Mouse (Mus musculus): Measurements from ENCODE around the gene Bmpr1b. TPM values are rescaled to one million over a fixed set of nuclear protein-coding genes. Genes with fewer than 3 reads are reported as not detected.

Bmpr1b gene
- polyA plus RNA-seq, 1 experiment: 6.4 TPM

- peaks cover 2% of the 10 kb centered on the region; the same call in 1 of the 2 replicates for H3K4me1 ChIP-seq (ENCODE audit: control insufficient read depth, insufficient read depth, low read length)
- H3K27me3 ChIP-seq (ENCODE audit: control insufficient read depth, insufficient read depth, low read length): no peaks in the 10 kb centered on the region
- WGBS: 48% methylated on average over 5 of the region's 5 CpGs
- no peak overlapping the region for H3K4me3 ChIP-seq (replicated peaks; ENCODE audit: insufficient read depth, low read depth, low read length)
- DNase-seq: peak; percentile 33 to 36
- TF ChIP-seq CTCF (IDR thresholded peaks at IDR 0.05; ENCODE audit: borderline replicate concordance, insufficient read depth, low read depth, low read length) (no peak), POLR2A (IDR thresholded peaks at IDR 0.05; ENCODE audit: borderline replicate concordance, insufficient read depth, low read length) (no peak)
- H3K27ac ChIP-seq (ENCODE audit: insufficient read depth, low read length): no peak overlapping the region
Observed at GRCm38 (mm10) chr3:141828301-141828700, 340.9 kb downstream of the Bmpr1b start.

GRCm38 (mm10) chr3:141819331-141819941, 349.8 kb downstream of the Bmpr1b start:
- 0 out of 2 replicates have a peak, but pooled peaks cover 7% of the 10 kb centered on the region for H3K4me1 ChIP-seq (ENCODE audit: control insufficient read depth, insufficient read depth, low read length)
- 41% methylated on average over 13 of the region's 13 CpGs for WGBS
- no peak overlapping the region for H3K27ac ChIP-seq (ENCODE audit: insufficient read depth, low read length)
- no peak overlapping the region for H3K4me3 ChIP-seq (replicated peaks; ENCODE audit: insufficient read depth, low read depth, low read length)
- peak; percentile 28 to 30 for DNase-seq
- TF ChIP-seq CTCF (IDR thresholded peaks at IDR 0.05; ENCODE audit: borderline replicate concordance, insufficient read depth, low read depth, low read length) (no peak), POLR2A (IDR thresholded peaks at IDR 0.05; ENCODE audit: borderline replicate concordance, insufficient read depth, low read length) (no peak)
- no peaks in the 10 kb centered on the region for H3K27me3 ChIP-seq (ENCODE audit: control insufficient read depth, insufficient read depth, low read length)

GRCm38 (mm10) chr3:141818615-141819312, 350.5 kb downstream of the Bmpr1b start:
- DNase-seq: no peak
- Histone ChIP-seq H3K27me3 (ENCODE audit: control insufficient read depth, insufficient read depth, low read length) (no peaks in the 10 kb centered on the region), H3K4me3 (replicated peaks; ENCODE audit: insufficient read depth, low read depth, low read length) (no peak overlapping the region), H3K27ac (ENCODE audit: insufficient read depth, low read length) (no peak overlapping the region), H3K4me1 (ENCODE audit: control insufficient read depth, insufficient read depth, low read length) (0 out of 2 replicates have a peak, but pooled peaks cover 7% of the 10 kb centered on the region)
- WGBS: 53% methylated on average over 3 of the region's 3 CpGs
- TF ChIP-seq POLR2A (IDR thresholded peaks at IDR 0.05; ENCODE audit: borderline replicate concordance, insufficient read depth, low read length) (no peak), CTCF (IDR thresholded peaks at IDR 0.05; ENCODE audit: borderline replicate concordance, insufficient read depth, low read depth, low read length) (no peak)

- WGBS: 71% methylated on average over 1 of the region's 1 CpGs
- DNase-seq: no peak
- no peak for TF ChIP-seq POLR2A (IDR thresholded peaks at IDR 0.05; ENCODE audit: borderline replicate concordance, insufficient read depth, low read length)
- TF ChIP-seq CTCF (IDR thresholded peaks at IDR 0.05; ENCODE audit: borderline replicate concordance, insufficient read depth, low read depth, low read length): no peak
- H3K27ac ChIP-seq (ENCODE audit: insufficient read depth, low read length): no peak overlapping the region
- peaks cover 17% of the 10 kb centered on the region for H3K4me1 ChIP-seq (ENCODE audit: control insufficient read depth, insufficient read depth, low read length)
- no peak overlapping the region for H3K4me3 ChIP-seq (replicated peaks; ENCODE audit: insufficient read depth, low read depth, low read length)
- no peaks in the 10 kb centered on the region for H3K27me3 ChIP-seq (ENCODE audit: control insufficient read depth, insufficient read depth, low read length)
Observed at GRCm38 (mm10) chr3:141814776-141815175, 354.4 kb downstream of the Bmpr1b start.

GRCm38 (mm10) chr3:141811348-141811747, 357.9 kb downstream of the Bmpr1b start:
- 43% methylated on average over 2 of the region's 2 CpGs for WGBS
- no peak for DNase-seq
- H3K27ac ChIP-seq (ENCODE audit: insufficient read depth, low read length): no peak overlapping the region
- no peaks in the 10 kb centered on the region for H3K27me3 ChIP-seq (ENCODE audit: control insufficient read depth, insufficient read depth, low read length)
- peaks cover 10% of the 10 kb centered on the region for H3K4me1 ChIP-seq (ENCODE audit: control insufficient read depth, insufficient read depth, low read length)
- TF ChIP-seq POLR2A (IDR thresholded peaks at IDR 0.05; ENCODE audit: borderline replicate concordance, insufficient read depth, low read length) (no peak), CTCF (IDR thresholded peaks at IDR 0.05; ENCODE audit: borderline replicate concordance, insufficient read depth, low read depth, low read length) (no peak)
- H3K4me3 ChIP-seq (replicated peaks; ENCODE audit: insufficient read depth, low read depth, low read length): no peak overlapping the region

GRCm38 (mm10) chr3:141810944-141811343, 358.3 kb downstream of the Bmpr1b start:
- Histone ChIP-seq H3K27ac (ENCODE audit: insufficient read depth, low read length) (no peak overlapping the region), H3K27me3 (ENCODE audit: control insufficient read depth, insufficient read depth, low read length) (no peaks in the 10 kb centered on the region), H3K4me1 (ENCODE audit: control insufficient read depth, insufficient read depth, low read length) (peaks cover 10% of the 10 kb centered on the region), H3K4me3 (replicated peaks; ENCODE audit: insufficient read depth, low read depth, low read length) (no peak overlapping the region)
- peak; percentile 71 to 82 for DNase-seq
- WGBS: 8% methylated on average over 7 of the region's 7 CpGs
- TF ChIP-seq POLR2A (IDR thresholded peaks at IDR 0.05; ENCODE audit: borderline replicate concordance, insufficient read depth, low read length) (no peak), CTCF (IDR thresholded peaks at IDR 0.05; ENCODE audit: borderline replicate concordance, insufficient read depth, low read depth, low read length) (no peak)

GRCm38 (mm10) chr3:141809581-141809980, 359.6 kb downstream of the Bmpr1b start:
- Histone ChIP-seq H3K4me3 (replicated peaks; ENCODE audit: insufficient read depth, low read depth, low read length) (no peak overlapping the region), H3K27me3 (ENCODE audit: control insufficient read depth, insufficient read depth, low read length) (no peaks in the 10 kb centered on the region), H3K4me1 (ENCODE audit: control insufficient read depth, insufficient read depth, low read length) (peaks cover 10% of the 10 kb centered on the region), H3K27ac (ENCODE audit: insufficient read depth, low read length) (no peak overlapping the region)
- DNase-seq: peak; percentile 53 to 76
- TF ChIP-seq POLR2A (IDR thresholded peaks at IDR 0.05; ENCODE audit: borderline replicate concordance, insufficient read depth, low read length): no peak
- no peak for TF ChIP-seq CTCF (IDR thresholded peaks at IDR 0.05; ENCODE audit: borderline replicate concordance, insufficient read depth, low read depth, low read length)
- WGBS: 13% methylated on average over 3 of the region's 3 CpGs

GRCm38 (mm10) chr3:141804133-141804532, 365.1 kb downstream of the Bmpr1b start:
- Histone ChIP-seq H3K4me1 (ENCODE audit: control insufficient read depth, insufficient read depth, low read length) (no peaks in the 10 kb centered on the region), H3K4me3 (replicated peaks; ENCODE audit: insufficient read depth, low read depth, low read length) (no peak overlapping the region), H3K27ac (ENCODE audit: insufficient read depth, low read length) (no peak overlapping the region), H3K27me3 (ENCODE audit: control insufficient read depth, insufficient read depth, low read length) (no peaks in the 10 kb centered on the region)
- 95% methylated on average over 5 of the region's 5 CpGs for WGBS
- DNase-seq: no peak
- TF ChIP-seq CTCF (IDR thresholded peaks at IDR 0.05; ENCODE audit: borderline replicate concordance, insufficient read depth, low read depth, low read length): no peak
- no peak for TF ChIP-seq POLR2A (IDR thresholded peaks at IDR 0.05; ENCODE audit: borderline replicate concordance, insufficient read depth, low read length)

All from cerebellum, adult 2 months (tissue).